Mouse (Mus musculus) liver, embryonic 11.5 days (tissue): ENCODE data around the gene Ptpra. TPM values are rescaled to one million over a fixed set of nuclear protein-coding genes. Genes with fewer than 3 reads are reported as not detected.
A peak's percentile ranks its signal among the peaks of the same experiment; 100 is the strongest.

Source experiments
- ATAC-seq: fragments of 200-750 bp; cut with Nextera tagmentation; replicated peaks from 2 replicates; pipeline ENCODE4 v1.8.0; 2017; ENCODE audit warnings: moderate number of reproducible peaks, mild to moderate bottlenecking, moderate TSS enrichment, moderate library complexity; ENCODE audit not compliant: low FRiP score
- DNase-seq: peaks from one replicate; pipeline ENCODE4 v3.0.0-alpha.2; 2017; ENCODE audit warnings: low spot score
- H3K27ac ChIP-seq: fragments of 300-500 bp; sonication (generic); 2 replicates; pipeline ENCODE4 v1.5.1; 2014; ENCODE audit warnings: mild to moderate bottlenecking, low read depth, low read length, control low read depth
- H3K27me3 ChIP-seq: fragments of 300-500 bp; sonication (generic); replicated peaks from 2 replicates; pipeline ENCODE4 v1.6.1; 2014; ENCODE audit warnings: low read length, mixed read lengths; ENCODE audit not compliant: control insufficient read depth, insufficient read depth
- H3K36me3 ChIP-seq: fragments of 300-500 bp; sonication (generic); 2 replicates; pipeline ENCODE4 v1.6.1; 2014; ENCODE audit warnings: mild to moderate bottlenecking, low read length, moderate library complexity, mixed read lengths; ENCODE audit not compliant: control insufficient read depth, insufficient read depth
- H3K4me1 ChIP-seq: fragments of 300-500 bp; sonication (generic); replicated peaks from 2 replicates; pipeline ENCODE4 v1.6.1; 2014; ENCODE audit warnings: low read length, mixed read lengths; ENCODE audit not compliant: control insufficient read depth, insufficient read depth
- H3K4me2 ChIP-seq: fragments of 300-500 bp; sonication (generic); 2 replicates; pipeline ENCODE4 v1.6.1; 2014; ENCODE audit warnings: mild to moderate bottlenecking, control low read depth, moderate library complexity
- H3K4me3 ChIP-seq: fragments of 300-500 bp; sonication (generic); 2 replicates; pipeline ENCODE4 v1.5.1; 2014; ENCODE audit warnings: low read depth, low read length, control low read depth
- H3K9ac ChIP-seq: fragments of 300-500 bp; sonication (generic); 2 replicates; pipeline ENCODE4 v1.6.1; 2014; ENCODE audit warnings: low read depth, low read length, control low read depth
- H3K9me3 ChIP-seq: fragments of 300-500 bp; sonication (generic); 2 replicates; pipeline ENCODE4 v1.6.1; 2016; ENCODE audit warnings: low read length, inconsistent platforms, mixed read lengths; ENCODE audit not compliant: control insufficient read depth
- WGBS: fragments of 180-500 bp; shearing (Covaris S2); extraction: QIAGEN DNeasy Blood & Tissue Kit; methylation state at CpG from one replicate; pipeline ENCODE4 v1.1.7; 2014; 5-methylcytosine and 5-hydroxymethylcytosine counted together
- polyA plus RNA-seq: library from polyadenylated mRNA; unstranded; fragments of >200 nt; fragmentation: Nextera tagmentation; extraction: Ambion mirVana; gene quantifications from 2 replicates; pipeline ENCODE4 v1.2.1, GENCODE M21; 2014

The Ptpra gene
- polyA plus RNA-seq, 1 experiment from 2014 or later, result 66.2 TPM

DNA sequence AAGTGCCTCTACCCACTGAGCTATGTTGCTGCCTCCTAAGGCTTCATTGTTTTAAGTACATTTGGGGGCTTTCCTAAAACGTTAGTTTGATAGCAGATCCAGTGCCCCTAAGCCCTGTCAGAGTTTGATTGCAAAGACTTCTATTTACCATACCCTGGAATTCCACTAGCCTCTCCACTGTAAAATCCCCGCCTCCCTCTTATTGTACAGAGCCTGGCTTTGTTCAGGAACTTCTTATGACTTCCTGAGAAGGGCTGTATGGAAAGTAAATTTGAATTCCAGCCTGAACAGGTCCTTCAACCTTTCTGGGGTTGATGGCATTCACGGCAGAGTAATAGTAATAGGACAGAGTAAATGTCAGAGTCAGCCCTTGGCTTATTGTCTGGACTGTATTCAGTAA, 86.8 kb downstream of the Ptpra start:
- H3K9ac ChIP-seq, result no peak overlapping the region
- WGBS, result 84% methylated on average over 3 of the region's 3 CpGs
- H3K4me3 ChIP-seq, result no peak overlapping the region
- no peak overlapping the region for H3K4me2 ChIP-seq
- H3K4me1 ChIP-seq, result no peaks in the 10 kb centered on the region
- DNase-seq (no peak), ATAC-seq (no peak)
- H3K27ac ChIP-seq, result no peak overlapping the region
- no peaks in the 10 kb centered on the region for H3K27me3 ChIP-seq
- H3K36me3 ChIP-seq, result peaks cover 26% of the 10 kb centered on the region
- no peaks in the 10 kb centered on the region for H3K9me3 ChIP-seq

- no peak overlapping the region for H3K4me2 ChIP-seq
- WGBS, result 69% methylated on average over 8 of the region's 8 CpGs
- DNase-seq (no peak), ATAC-seq (no peak)
- H3K36me3 ChIP-seq, result peaks cover 31% of the 10 kb centered on the region
- no peaks in the 10 kb centered on the region for H3K4me1 ChIP-seq
- no peaks in the 10 kb centered on the region for H3K9me3 ChIP-seq
- H3K27me3 ChIP-seq, result no peaks in the 10 kb centered on the region
- H3K9ac ChIP-seq, result no peak overlapping the region
- no peak overlapping the region for H3K27ac ChIP-seq
- H3K4me3 ChIP-seq, result no peak overlapping the region
Measured at GRCm38 (mm10) chr2:130538876-130539546, 88.9 kb downstream of the Ptpra start.

GRCm38 (mm10) chr2:130540266-130540665, 90.2 kb downstream of the Ptpra start:
- Histone ChIP-seq H3K9me3 (no peaks in the 10 kb centered on the region), H3K27me3 (no peaks in the 10 kb centered on the region), H3K9ac (no peak overlapping the region), H3K4me1 (no peaks in the 10 kb centered on the region; the same call in 1 of the 2 replicates), H3K4me3 (no peak overlapping the region), H3K4me2 (no peak overlapping the region), H3K27ac (no peak overlapping the region), H3K36me3 (peaks cover 38% of the 10 kb centered on the region)
- 81% methylated on average over 9 of the region's 9 CpGs for WGBS
- DNase-seq (no peak), ATAC-seq (no peak)

DNA sequence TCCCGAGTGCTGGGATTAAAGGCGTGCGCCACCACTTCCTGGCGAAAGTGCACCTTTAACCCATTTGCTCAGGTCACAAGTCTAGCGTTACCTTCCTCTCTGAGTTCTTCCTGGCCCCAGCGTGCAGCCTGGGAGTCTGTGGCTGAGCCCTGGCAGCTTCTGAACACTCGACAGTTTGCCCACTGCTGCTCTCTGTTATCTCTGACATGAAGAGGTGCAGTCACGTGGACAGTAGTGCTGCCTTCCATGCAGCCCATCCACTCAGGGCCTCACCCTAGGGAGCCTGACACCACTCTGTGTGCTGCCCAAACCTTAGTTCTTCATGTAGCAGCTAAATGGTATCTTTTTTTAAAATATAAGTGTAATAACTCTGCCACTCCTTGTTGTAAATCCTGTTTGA, 96.9 kb downstream of the Ptpra start:
- Histone ChIP-seq H3K4me2 (no peak overlapping the region), H3K27me3 (no peaks in the 10 kb centered on the region), H3K9ac (no peak overlapping the region), H3K36me3 (peaks cover 36% of the 10 kb centered on the region), H3K27ac (no peak overlapping the region), H3K4me1 (peaks cover 4% of the 10 kb centered on the region), H3K9me3 (no peaks in the 10 kb centered on the region), H3K4me3 (no peak overlapping the region)
- peak; percentile 89 for ATAC-seq
- 66% methylated on average over 8 of the region's 8 CpGs for WGBS
- no peak for DNase-seq

GRCm38 (mm10) chr2:130554841-130555240, 104.8 kb downstream of the Ptpra start:
- no peak overlapping the region for H3K4me3 ChIP-seq
- H3K9ac ChIP-seq, result no peak overlapping the region
- H3K4me2 ChIP-seq, result no peak overlapping the region
- peaks cover 12% of the 10 kb centered on the region for H3K36me3 ChIP-seq
- ATAC-seq (no peak), DNase-seq (no peak)
- no peaks in the 10 kb centered on the region for H3K4me1 ChIP-seq
- H3K9me3 ChIP-seq, result no peaks in the 10 kb centered on the region
- H3K27ac ChIP-seq, result no peak overlapping the region
- WGBS, result 78% methylated on average over 7 of the region's 7 CpGs
- no peaks in the 10 kb centered on the region for H3K27me3 ChIP-seq

GRCm38 (mm10) chr2:130556292-130556691, 106.2 kb downstream of the Ptpra start:
- H3K36me3 ChIP-seq, result peaks cover 9% of the 10 kb centered on the region
- no peak for ATAC-seq
- no peak overlapping the region for H3K9ac ChIP-seq
- WGBS, result 85% methylated on average over 1 of the region's 1 CpGs
- H3K27me3 ChIP-seq, result no peaks in the 10 kb centered on the region
- no peak for DNase-seq
- H3K9me3 ChIP-seq, result no peaks in the 10 kb centered on the region
- H3K4me3 ChIP-seq, result no peak overlapping the region
- H3K27ac ChIP-seq, result no peak overlapping the region
- no peaks in the 10 kb centered on the region for H3K4me1 ChIP-seq
- H3K4me2 ChIP-seq, result no peak overlapping the region

- H3K9ac ChIP-seq, result no peak overlapping the region
- H3K4me3 ChIP-seq, result no peak overlapping the region
- H3K36me3 ChIP-seq, result peaks cover 6% of the 10 kb centered on the region
- no peak for DNase-seq
- no peaks in the 10 kb centered on the region for H3K4me1 ChIP-seq
- H3K4me2 ChIP-seq, result no peak overlapping the region
- H3K27ac ChIP-seq, result no peak overlapping the region
- H3K27me3 ChIP-seq, result no peaks in the 10 kb centered on the region
- no peaks in the 10 kb centered on the region for H3K9me3 ChIP-seq
- 93% methylated on average over 2 of the region's 2 CpGs for WGBS
- ATAC-seq, result no peak
Measured at GRCm38 (mm10) chr2:130557462-130557861, 107.4 kb downstream of the Ptpra start.

DNA sequence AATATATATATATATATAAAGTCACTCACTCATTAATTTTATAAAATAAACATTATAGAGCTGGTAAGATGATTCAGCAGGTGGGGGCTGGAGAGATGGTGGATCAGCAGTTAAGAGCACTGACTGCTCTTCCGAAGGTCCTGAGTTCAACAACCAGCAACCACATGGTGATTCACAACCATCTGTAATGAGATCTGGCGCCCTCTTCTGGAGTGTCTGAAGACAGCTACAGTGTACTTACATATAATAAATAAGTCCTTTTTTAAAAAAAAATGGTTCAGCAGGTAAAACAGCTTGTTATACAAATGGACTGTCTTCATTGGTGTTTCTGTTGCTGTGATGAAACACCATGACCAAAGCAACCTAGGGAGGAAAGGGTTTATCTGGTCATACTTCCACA, 107.9 kb downstream of the Ptpra start:
- no peak overlapping the region for H3K27ac ChIP-seq
- peaks cover 3% of the 10 kb centered on the region for H3K4me1 ChIP-seq
- H3K36me3 ChIP-seq, result peaks cover 6% of the 10 kb centered on the region

More for the DNA sequence above, 107.9 kb downstream of the Ptpra start:
- no peak overlapping the region for H3K9ac ChIP-seq
- no peak overlapping the region for H3K4me2 ChIP-seq
- no peak for ATAC-seq
- no peaks in the 10 kb centered on the region for H3K27me3 ChIP-seq
- H3K4me3 ChIP-seq, result no peak overlapping the region
- no peaks in the 10 kb centered on the region for H3K9me3 ChIP-seq
- no peak for DNase-seq
- WGBS, result 69% methylated on average over 2 of the region's 2 CpGs
